Mouse (Mus musculus) olfactory bulb, adult 2 months (tissue): Measurements from ENCODE around the gene Fiz1.

Source experiments
- CTCF ChIP-seq: fragments of 200-500 bp; IDR thresholded peaks from 2 replicates; pipeline ENCODE4 v1.5.1; 2012; ENCODE audit warnings: low read depth, mild to moderate bottlenecking, low read length, moderate library complexity; ENCODE audit not compliant: insufficient read depth
- POLR2A ChIP-seq: fragments of 200-500 bp; IDR thresholded peaks from 2 replicates; pipeline ENCODE4 v1.6.1; 2012; ENCODE audit warnings: mild to moderate bottlenecking, low read depth, low read length, moderate library complexity; ENCODE audit not compliant: insufficient read depth

- TF ChIP-seq CTCF = no peak
- TF ChIP-seq POLR2A = no peak
Measured at GRCm38 (mm10) chr7:5021197-5021596, 6.7 kb upstream of the Fiz1 start.
